Mouse (Mus musculus) liver, embryonic 14.5 days (tissue): ENCODE results near the gene Tacc2.

ENCODE experiments used
- CTCF ChIP-seq: IDR thresholded peaks from 2 replicates; pipeline ENCODE4 v1.5.1; 2016; ENCODE audit warnings: antibody characterized with exemption, low read depth, control low read depth
- EP300 ChIP-seq: IDR thresholded peaks from 2 replicates; pipeline ENCODE4 v1.6.1; 2016; ENCODE audit warnings: antibody characterized with exemption, low read depth

DNA sequence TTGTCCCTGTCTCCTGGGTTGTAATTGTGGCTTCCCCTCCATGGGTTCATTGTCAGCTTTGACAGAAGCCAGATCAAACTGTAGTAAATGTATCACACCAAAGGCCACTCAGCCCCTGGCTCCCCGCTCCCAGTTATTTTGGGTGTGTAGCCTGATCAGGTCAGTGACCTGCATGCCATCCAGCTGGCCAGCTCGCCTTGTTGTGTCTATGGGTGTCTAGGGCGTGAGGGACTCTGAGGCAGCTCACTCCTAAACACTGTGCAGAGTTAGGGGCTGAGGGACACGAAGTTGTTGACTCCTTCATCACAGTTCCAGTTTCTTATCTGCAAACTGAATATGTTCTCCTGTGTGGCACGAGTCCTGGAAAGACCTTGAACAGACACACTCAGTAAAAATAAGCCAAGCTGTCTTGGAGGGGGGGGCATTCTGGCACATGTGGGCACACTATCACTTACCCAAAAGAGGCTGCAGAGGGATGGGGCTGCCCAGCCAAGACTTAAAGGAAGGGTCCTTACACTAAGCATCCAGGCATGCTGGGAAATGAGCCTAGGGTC lies 203.7 kb downstream of the Tacc2 start:
- TF ChIP-seq CTCF, result no peak
- TF ChIP-seq EP300, result no peak
